Comparison of ENCODE assay signal across 26 mouse cellular contexts in genomic region chr12:91759836-91760235, GRCm38 (mm10).
"Had no signal": no experiment of that assay in that cellular context is flagged by ENCODE, and none has a peak within 500 bp of the region (broad histone marks: within the 10 kb centered on the region; RNA-seq: fewer than 3 reads in every experiment).

No protein-coding gene starts in this region.

- H3K27ac ChIP-seq: heart, adult 2 months; heart, embryonic 13.5 days; heart, embryonic 15.5 days; hindbrain, embryonic 13.5 days; hindbrain, embryonic 15.5 days; hindbrain, postnatal 0 days; kidney, embryonic 15.5 days; kidney, postnatal 0 days; limb, embryonic 13.5 days; limb, embryonic 15.5 days; liver, embryonic 14.5 days had no signal

- H3K9ac ChIP-seq: heart, embryonic 13.5 days; heart, embryonic 15.5 days; hindbrain, embryonic 13.5 days; hindbrain, embryonic 15.5 days; kidney, embryonic 15.5 days; limb, embryonic 13.5 days; limb, embryonic 15.5 days; liver, embryonic 12.5 days; liver, embryonic 14.5 days had no signal

- H3K27me3 ChIP-seq: hindbrain, embryonic 15.5 days; kidney, embryonic 15.5 days; limb, embryonic 13.5 days; limb, embryonic 15.5 days; liver, embryonic 12.5 days had no signal

- H3K36me3 ChIP-seq: heart, embryonic 13.5 days; heart, embryonic 15.5 days; hindbrain, embryonic 13.5 days; hindbrain, embryonic 15.5 days; kidney, embryonic 15.5 days; limb, embryonic 13.5 days; limb, embryonic 15.5 days; liver, embryonic 12.5 days had no signal

- ATAC-seq: hindbrain, postnatal 0 days; intestine, embryonic 16.5 days; liver, embryonic 12.5 days had no signal

- DNase-seq: gastrocnemius, postnatal 14 days; gastrocnemius, postnatal 36 days; heart, adult 2 months; heart, postnatal 14 days; heart, postnatal 36 days; kidney, adult 11 months; kidney, adult 2 months; kidney, adult 9 months; kidney, postnatal 14 days; kidney, postnatal 36 days; layer of hippocampus, adult 9-11 months; layer of hippocampus, postnatal 36 days; left cerebral cortex, postnatal 4 days had no signal

- H3K9me3 ChIP-seq: heart, embryonic 13.5 days; heart, embryonic 15.5 days; hindbrain, embryonic 13.5 days; hindbrain, embryonic 15.5 days; kidney, embryonic 15.5 days; limb, embryonic 13.5 days; limb, embryonic 15.5 days; liver, embryonic 12.5 days had no signal

- H3K4me2 ChIP-seq: heart, embryonic 11.5 days; heart, embryonic 13.5 days; heart, embryonic 15.5 days; hindbrain, embryonic 13.5 days; hindbrain, embryonic 15.5 days; kidney, embryonic 15.5 days; limb, embryonic 13.5 days; limb, embryonic 15.5 days; liver, embryonic 12.5 days had no signal

- H3K4me3 ChIP-seq: heart, adult 2 months; heart, embryonic 13.5 days; heart, embryonic 15.5 days; hindbrain, embryonic 13.5 days; hindbrain, embryonic 15.5 days; kidney, embryonic 15.5 days; limb, embryonic 13.5 days; limb, embryonic 15.5 days; liver, embryonic 12.5 days had no signal
